Mouse (Mus musculus) regulatory T cell (primary cell): ENCODE measurements around the gene Gm38655.
"Not testable (repeated sequence)": the region's sequence is repeated elsewhere in the genome, so short reads cannot be mapped to it uniquely, and the experiment has no call there.

Experiments used
- in situ Hi-C: fragments of 300-600 bp; cut with MboI, MseI; formaldehyde crosslinking; loops from one replicate; pipeline ENCODE4 v1.15.1; 2025; ENCODE audit warnings: high pct_unique_total_duplicates

Gene Gm38655

GRCm38 (mm10) chr17:25175411-25175810 is at the start of gene Gm38655:
Gene Gm38655 (minus strand): TSS chr17:25175471.
- in situ Hi-C loops: no loop called here

- in situ Hi-C loops: no loop called here
Observed at GRCm38 (mm10) chr17:25224586-25225222, 49.4 kb upstream of the Gm38655 start.

- in situ Hi-C loops: no loop called here
Observed at GRCm38 (mm10) chr17:25222951-25223601, 47.8 kb upstream of the Gm38655 start.

- in situ Hi-C loops: not testable (repeated sequence)
Observed at GRCm38 (mm10) chr17:25222504-25222940, 47.3 kb upstream of the Gm38655 start.

- in situ Hi-C loops: no loop called here
Observed at GRCm38 (mm10) chr17:25221821-25222503, 46.7 kb upstream of the Gm38655 start.

- in situ Hi-C loops: no loop called here
Observed at GRCm38 (mm10) chr17:25220746-25221145, 45.5 kb upstream of the Gm38655 start.

- in situ Hi-C loops: no loop called here
Observed at GRCm38 (mm10) chr17:25219492-25220295, 44.4 kb upstream of the Gm38655 start.

GRCm38 (mm10) chr17:25218967-25219366 is 43.7 kb upstream of the Gm38655 start:
- in situ Hi-C loops: no loop called here

- in situ Hi-C loops: no loop called here
Observed at GRCm38 (mm10) chr17:25215431-25215830, 40.2 kb upstream of the Gm38655 start.

GRCm38 (mm10) chr17:25211705-25212104 is 36.4 kb upstream of the Gm38655 start:
- in situ Hi-C loops: no loop called here

GRCm38 (mm10) chr17:25210680-25211466 is 35.6 kb upstream of the Gm38655 start:
- in situ Hi-C loops: no loop called here

GRCm38 (mm10) chr17:25210006-25210405 is 34.7 kb upstream of the Gm38655 start:
- in situ Hi-C loops: no loop called here

- in situ Hi-C loops: no loop called here
Observed at GRCm38 (mm10) chr17:25202401-25202800, 27.1 kb upstream of the Gm38655 start.

- in situ Hi-C loops: loop anchor here (5.0 to 10.0 kb wide), 2 partner anchors 83 to 734 kb away; partner anchors contain the start of gene Ube2i
Observed at GRCm38 (mm10) chr17:25189091-25189490, 13.8 kb upstream of the Gm38655 start.

- in situ Hi-C loops: loop anchor here (5.0 to 10.0 kb wide), 2 partner anchors 84 to 734 kb away; partner anchors contain the start of gene Ube2i
Observed at GRCm38 (mm10) chr17:25188150-25189031, 13.1 kb upstream of the Gm38655 start, which contains the start of gene Unkl. Gene Unkl (plus strand): TSS chr17:25188397.

- in situ Hi-C loops: loop anchor here (5.0 to 10.0 kb wide), 2 partner anchors 85 to 733 kb away; partner anchors contain the start of gene Ube2i
Observed at GRCm38 (mm10) chr17:25187784-25188149, 12.5 kb upstream of the Gm38655 start.

- in situ Hi-C loops: loop anchor here (5.0 to 10.0 kb wide), 2 partner anchors 87 to 730 kb away; partner anchors contain the start of gene Ube2i
Observed at GRCm38 (mm10) chr17:25184961-25185360, 9.7 kb upstream of the Gm38655 start.

GRCm38 (mm10) chr17:25184129-25184691 is 8.9 kb upstream of the Gm38655 start, which contains the start of gene BC003965:
Gene BC003965 (plus strand): TSS chr17:25184554.
- in situ Hi-C loops: loop anchor here (10.0 kb wide), 1 partner anchor 729 kb away; no protein-coding TSS in a partner anchor

GRCm38 (mm10) chr17:25183232-25183631 is 8.0 kb upstream of the Gm38655 start:
- in situ Hi-C loops: loop anchor here (10.0 kb wide), 1 partner anchor 728 kb away; no protein-coding TSS in a partner anchor
